ENCODE assay signal across 15 mouse cellular contexts in genomic region chr3:53737161-53737560, GRCm38 (mm10).
"Had no signal": no experiment of that assay in that cellular context is flagged by ENCODE, and none has a peak within 500 bp of the region (broad histone marks: within the 10 kb centered on the region; RNA-seq: fewer than 3 reads in every experiment).

No protein-coding gene starts in this region.

- H3K4me2 ChIP-seq: kidney, embryonic 15.5 days; liver, embryonic 12.5 days; liver, embryonic 15.5 days; midbrain, embryonic 13.5 days had no signal

- H3K9me3 ChIP-seq: kidney, embryonic 15.5 days; liver, embryonic 12.5 days; liver, embryonic 15.5 days; midbrain, embryonic 13.5 days had no signal

- H3K36me3 ChIP-seq: kidney, embryonic 15.5 days; liver, embryonic 12.5 days; liver, embryonic 15.5 days; midbrain, embryonic 13.5 days had no signal

- H3K27me3 ChIP-seq: kidney, embryonic 15.5 days; liver, embryonic 12.5 days; liver, embryonic 15.5 days; midbrain, embryonic 13.5 days had no signal

- H3K27ac ChIP-seq: kidney, embryonic 15.5 days; left cerebral cortex, adult 2 months; liver, embryonic 12.5 days; liver, embryonic 15.5 days; macrophage; midbrain, embryonic 13.5 days had no signal

- ATAC-seq: liver, embryonic 12.5 days; lung, postnatal 0 days; midbrain, embryonic 13.5 days had no signal

- DNase-seq: kidney, adult 8-10 months; kidney, postnatal 10 days; kidney, postnatal 36 days; layer of hippocampus, postnatal 36 days; lung, adult 18-20 months; thymus, adult 18-20 months; thymus, postnatal 14 days; thymus, postnatal 4 days had no signal

- H3K4me1 ChIP-seq: liver, embryonic 12.5 days; liver, embryonic 15.5 days had no signal

- H3K9ac ChIP-seq: kidney, embryonic 15.5 days; liver, embryonic 12.5 days; liver, embryonic 15.5 days; midbrain, embryonic 13.5 days had no signal

- H3K4me3 ChIP-seq: kidney, embryonic 15.5 days; left cerebral cortex, adult 2 months; liver, embryonic 12.5 days; liver, embryonic 15.5 days; midbrain, embryonic 13.5 days had no signal
